Mouse (Mus musculus): ENCODE measurements around the gene Zhx3. TPM values are rescaled to one million over a fixed set of nuclear protein-coding genes. Genes with fewer than 3 reads are reported as not detected.

Zhx3 gene
- polyA plus RNA-seq, 1 experiment from 2014 or later: 5.9 TPM

Other genes with a start within 250 kb of the Zhx3 start
- gene Top1, start 227.1 kb downstream of the Zhx3 start, polyA plus RNA-seq (2015; fragmentation: Nextera tagmentation; extraction: Ambion mirVana): 47.4 and 53.4 TPM in 2 replicates
- 16.5 and 20.0 TPM in 2 replicates for gene Plcg1, start 141.7 kb downstream of the Zhx3 start, polyA plus RNA-seq (2015; fragmentation: Nextera tagmentation; extraction: Ambion mirVana)
- gene Lpin3, start 7.7 kb upstream of the Zhx3 start, polyA plus RNA-seq (2015; fragmentation: Nextera tagmentation; extraction: Ambion mirVana): 11.9 and 14.0 TPM in 2 replicates
- 24.4 and 24.8 TPM in 2 replicates for gene Emilin3, start 39.3 kb upstream of the Zhx3 start, polyA plus RNA-seq (2015; fragmentation: Nextera tagmentation; extraction: Ambion mirVana)
- gene Chd6, start 236.1 kb upstream of the Zhx3 start, polyA plus RNA-seq (2015; fragmentation: Nextera tagmentation; extraction: Ambion mirVana): 14.7 and 16.1 TPM in 2 replicates

All from intestine, embryonic 16.5 days (tissue).